Mouse (Mus musculus) forebrain, embryonic 12.5 days (tissue): ENCODE results near the gene Rhox2c. TPM values are rescaled to one million over a fixed set of nuclear protein-coding genes. Genes with fewer than 3 reads are reported as not detected.
"Not testable (repeated sequence)": the region's sequence is repeated elsewhere in the genome, so short reads cannot be mapped to it uniquely, and the experiment has no call there.

ENCODE experiments used
- ATAC-seq: fragments of 200-750 bp; cut with Nextera tagmentation; 2 replicates; pipeline ENCODE4 v1.8.0; 2017; ENCODE audit warnings: moderate TSS enrichment; ENCODE audit not compliant: low FRiP score
- H3K27ac ChIP-seq: fragments of 300-500 bp; sonication (generic); 2 replicates; pipeline ENCODE4 v1.5.1; 2016; ENCODE audit warnings: mild to moderate bottlenecking
- H3K27me3 ChIP-seq: fragments of 300-500 bp; sonication (generic); 2 replicates; pipeline ENCODE4 v1.6.1; 2016; ENCODE audit warnings: mild to moderate bottlenecking
- H3K36me3 ChIP-seq: fragments of 300-500 bp; sonication (generic); replicated peaks from 2 replicates; pipeline ENCODE4 v1.6.1; 2016; ENCODE audit warnings: mild to moderate bottlenecking
- H3K4me1 ChIP-seq: fragments of 300-500 bp; sonication (generic); 2 replicates; pipeline ENCODE4 v1.6.1; 2016
- H3K4me2 ChIP-seq: fragments of 300-500 bp; sonication (generic); 2 replicates; pipeline ENCODE4 v1.6.1; 2016; ENCODE audit warnings: mild to moderate bottlenecking, moderate library complexity
- H3K4me3 ChIP-seq: fragments of 300-500 bp; sonication (generic); replicated peaks from 2 replicates; pipeline ENCODE4 v1.5.1; 2016; ENCODE audit warnings: mild to moderate bottlenecking
- H3K9ac ChIP-seq: fragments of 300-500 bp; sonication (generic); 2 replicates; pipeline ENCODE4 v1.6.1; 2016; ENCODE audit warnings: mild to moderate bottlenecking
- H3K9me3 ChIP-seq: fragments of 300-500 bp; sonication (generic); 2 replicates; pipeline ENCODE4 v1.6.1; 2016
- WGBS: fragments of 180-500 bp; shearing (Covaris S2); methylation state at CpG from one replicate; pipeline ENCODE4 v1.1.7; 2016; 5-methylcytosine and 5-hydroxymethylcytosine counted together
- polyA plus RNA-seq: library from polyadenylated mRNA; unstranded; fragments of >200 nt; fragmentation: Nextera tagmentation; extraction: Ambion mirVana; gene quantifications from 2 replicates; pipeline ENCODE4 v1.2.1, GENCODE M21; 2016

Rhox2c gene
- 0.54 and 0.70 TPM in 2 replicates for polyA plus RNA-seq

DNA sequence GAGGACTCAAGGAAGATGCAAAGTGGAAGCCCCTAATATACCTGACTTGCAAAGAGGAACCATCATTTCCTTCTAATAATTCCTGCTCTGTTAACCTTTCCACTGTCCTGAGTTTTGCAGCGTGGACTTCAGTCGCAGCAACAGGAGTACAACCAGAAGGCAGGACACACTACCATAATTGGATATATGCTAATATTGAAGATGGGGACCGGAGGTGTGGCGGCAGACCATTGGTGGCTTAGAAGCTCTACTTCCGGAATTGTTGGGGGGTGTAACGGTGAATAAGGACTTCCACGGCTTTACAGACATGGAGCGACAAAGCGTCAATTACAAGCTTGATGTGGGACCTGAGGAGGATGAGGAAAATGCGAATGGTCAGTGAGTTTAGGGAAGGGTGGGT lies at the start of gene Rhox2c:
Gene Rhox2c (plus strand): TSS at position 301 of the 400 bp plus-strand sequence.
- H3K36me3 ChIP-seq, ATAC-seq, H3K27me3 ChIP-seq, H3K4me2 ChIP-seq, H3K9me3 ChIP-seq, H3K9ac ChIP-seq, H3K4me3 ChIP-seq, H3K4me1 ChIP-seq, H3K27ac ChIP-seq: not testable (repeated sequence)
- WGBS, result 97% methylated on average over 7 of the region's 10 CpGs

DNA sequence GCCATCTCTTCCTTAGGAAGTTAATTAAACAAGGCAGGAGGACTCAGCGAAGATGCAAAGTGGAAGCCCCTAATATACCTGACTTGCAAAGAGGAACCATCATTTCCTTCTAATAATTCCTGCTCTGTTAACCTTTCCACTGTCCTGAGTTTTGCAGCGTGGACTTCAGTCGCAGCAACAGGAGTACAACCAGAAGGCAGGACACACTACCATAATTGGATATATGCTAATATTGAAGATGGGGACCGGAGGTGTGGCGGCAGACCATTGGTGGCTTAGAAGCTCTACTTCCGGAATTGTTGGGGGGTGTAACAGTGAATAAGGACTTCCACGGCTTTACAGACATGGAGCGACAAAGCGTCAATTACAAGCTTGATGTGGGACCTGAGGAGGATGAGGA lies 41.7 kb upstream of the Rhox2c start, which contains the start of gene Rhox2b:
Gene Rhox2b (plus strand): TSS at position 301 of the 400 bp plus-strand sequence.
- H3K36me3 ChIP-seq, H3K4me1 ChIP-seq, H3K27ac ChIP-seq, ATAC-seq, H3K4me3 ChIP-seq, H3K4me2 ChIP-seq, H3K9me3 ChIP-seq, H3K27me3 ChIP-seq, H3K9ac ChIP-seq: not testable (repeated sequence)
- WGBS, result no CpG with 5 or more reads among the region's 9 CpGs

DNA sequence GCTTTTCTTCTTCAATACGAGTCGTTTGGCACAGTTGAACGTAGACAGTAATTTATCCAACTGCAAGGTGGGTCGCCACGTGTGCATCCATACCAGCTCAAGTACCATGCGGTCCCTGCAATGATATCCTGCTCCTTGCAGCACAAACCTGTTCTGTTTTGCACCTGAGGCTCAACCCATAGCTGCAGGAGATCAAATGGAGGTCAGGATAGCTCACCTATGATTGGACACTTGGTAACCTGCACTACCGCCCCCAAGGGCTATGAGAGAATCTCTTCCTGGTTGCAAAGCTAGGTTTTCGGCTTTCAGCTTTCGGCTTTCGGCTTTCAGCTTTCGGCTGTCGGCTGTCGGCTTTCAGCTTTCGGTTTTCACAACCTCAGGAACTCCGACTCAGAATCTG lies 21.3 kb upstream of the Rhox2c start, which contains the start of gene Rhox4b:
Gene Rhox4b (plus strand): TSS at position 301 of the 400 bp plus-strand sequence.
- H3K36me3 ChIP-seq, H3K9ac ChIP-seq, H3K4me1 ChIP-seq, H3K4me2 ChIP-seq, H3K9me3 ChIP-seq, ATAC-seq, H3K4me3 ChIP-seq, H3K27ac ChIP-seq, H3K27me3 ChIP-seq: not testable (repeated sequence)
- WGBS, result 87% methylated on average over 14 of the region's 15 CpGs

DNA sequence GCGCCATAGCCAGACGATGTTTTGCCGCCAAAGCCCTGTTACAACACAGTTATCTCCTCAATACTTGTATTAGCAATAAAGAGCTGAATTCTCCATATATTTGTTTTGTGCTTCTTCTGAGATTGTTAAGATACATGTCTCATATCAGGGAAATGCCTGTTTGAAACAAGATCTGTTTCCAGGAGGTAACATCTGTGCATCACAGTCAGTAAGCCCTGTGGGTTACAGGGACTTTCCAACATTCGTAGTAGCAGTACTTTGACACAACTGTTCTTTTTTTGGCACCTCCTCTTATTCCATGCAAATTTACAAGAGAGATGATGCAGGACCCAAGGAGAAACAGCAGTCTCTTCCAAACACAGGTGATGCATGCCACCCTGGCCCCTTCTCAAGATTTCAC lies 4.8 kb downstream of the Rhox2c start, which contains the start of gene Rhox3c:
Gene Rhox3c (plus strand): TSS at position 301 of the 400 bp plus-strand sequence.
- H3K4me2 ChIP-seq, H3K9ac ChIP-seq, H3K9me3 ChIP-seq, H3K27ac ChIP-seq, H3K36me3 ChIP-seq, H3K27me3 ChIP-seq, H3K4me1 ChIP-seq, H3K4me3 ChIP-seq, ATAC-seq: not testable (repeated sequence)
- WGBS, result 96% methylated on average over 3 of the region's 4 CpGs

DNA sequence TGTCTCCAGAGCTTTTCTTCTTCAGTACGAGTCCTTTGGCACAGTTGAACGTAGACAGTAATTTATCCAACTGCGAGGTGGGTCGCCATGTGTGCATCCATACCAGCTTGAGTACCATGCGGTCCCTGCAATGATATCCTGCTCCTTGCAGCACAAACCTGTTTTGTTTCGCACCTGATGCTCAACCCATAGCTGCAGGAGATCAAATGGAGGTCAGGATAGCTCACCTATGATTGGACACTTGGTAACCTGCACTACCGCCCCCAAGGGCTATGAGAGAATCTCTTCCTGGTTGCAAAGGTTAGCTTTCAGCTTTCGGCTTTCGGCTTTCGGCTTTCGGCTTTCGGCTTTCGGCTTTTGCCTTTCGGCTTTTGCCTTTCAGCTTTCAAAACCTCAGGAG lies 26.6 kb downstream of the Rhox2c start, which contains the start of gene Rhox4c:
Gene Rhox4c (plus strand): TSS at position 301 of the 400 bp plus-strand sequence.
- WGBS, result 93% methylated on average over 14 of the region's 14 CpGs

DNA sequence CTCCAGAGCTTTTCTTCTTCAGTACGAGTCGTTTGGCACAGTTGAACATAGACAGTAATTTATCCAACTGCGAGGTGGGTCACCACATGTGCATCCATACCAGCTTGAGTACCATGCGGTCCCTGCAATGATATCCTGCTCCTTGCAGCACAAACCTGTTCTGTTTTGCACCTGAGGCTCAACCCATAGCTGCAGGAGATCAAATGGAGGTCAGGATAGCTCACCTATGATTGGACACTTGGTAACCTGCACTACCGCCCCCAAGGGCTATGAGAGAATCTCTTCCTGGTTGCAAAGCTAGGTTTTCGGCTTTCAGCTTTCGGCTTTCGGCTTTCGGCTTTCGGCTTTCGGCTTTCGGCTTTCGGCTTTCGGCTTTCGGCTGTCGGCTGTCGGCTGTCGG lies 60.6 kb downstream of the Rhox2c start, which contains the start of gene Rhox4d:
Gene Rhox4d (plus strand): TSS at position 301 of the 400 bp plus-strand sequence.
- WGBS, result 96% methylated on average over 17 of the region's 18 CpGs
- not testable (repeated sequence) for H3K36me3 ChIP-seq, H3K4me1 ChIP-seq, H3K27ac ChIP-seq, ATAC-seq, H3K9ac ChIP-seq, H3K4me2 ChIP-seq, H3K9me3 ChIP-seq, H3K4me3 ChIP-seq, H3K27me3 ChIP-seq

More for the DNA sequence above, 26.6 kb downstream of the Rhox2c start, which contains the start of gene Rhox4c:
- H3K9ac ChIP-seq, ATAC-seq, H3K27me3 ChIP-seq, H3K9me3 ChIP-seq, H3K4me3 ChIP-seq, H3K4me2 ChIP-seq, H3K36me3 ChIP-seq, H3K4me1 ChIP-seq, H3K27ac ChIP-seq: not testable (repeated sequence)

Other genes starting within 250 kb of the Rhox2c start
- not detected in 2 replicates for gene Gm9, start 242.6 kb upstream of the Rhox2c start, polyA plus RNA-seq
- not detected in 2 replicates for gene Rhox1, start 231.4 kb upstream of the Rhox2c start, polyA plus RNA-seq
- not detected in 2 replicates for gene Rhox2a, start 208.7 kb upstream of the Rhox2c start, polyA plus RNA-seq
- gene Rhox3a, start 203.8 kb upstream of the Rhox2c start, polyA plus RNA-seq, result not detected in 2 replicates
- gene Rhox4a, start 188.3 kb upstream of the Rhox2c start, polyA plus RNA-seq, result not detected in 2 replicates
- gene Rhox3a2, start 73.7 kb upstream of the Rhox2c start, polyA plus RNA-seq, result not detected in 2 replicates
- 0.69 TPM in 1 of 2 replicates, not detected in the other for gene Rhox4a2, start 62.8 kb upstream of the Rhox2c start, polyA plus RNA-seq
- gene Rhox2b, start 41.6 kb upstream of the Rhox2c start, polyA plus RNA-seq, result not detected in 2 replicates
- gene Rhox4b, start 21.2 kb upstream of the Rhox2c start, polyA plus RNA-seq, result 0.24 and 0.27 TPM in 2 replicates
- gene Rhox3c, start 4.9 kb downstream of the Rhox2c start, polyA plus RNA-seq, result not detected in 2 replicates
- gene Rhox4c, start 26.7 kb downstream of the Rhox2c start, polyA plus RNA-seq, result not detected in 2 replicates
- not detected in 2 replicates for gene Rhox2d, start 39.7 kb downstream of the Rhox2c start, polyA plus RNA-seq
- gene Rhox4d, start 60.7 kb downstream of the Rhox2c start, polyA plus RNA-seq, result not detected in 2 replicates
- not detected in 2 replicates for gene Rhox2e, start 76.8 kb downstream of the Rhox2c start, polyA plus RNA-seq
- not detected in 2 replicates for gene Rhox3e, start 88.3 kb downstream of the Rhox2c start, polyA plus RNA-seq
- gene Rhox4e, start 103.7 kb downstream of the Rhox2c start, polyA plus RNA-seq, result not detected in 2 replicates
- gene Rhox2f, start 117.7 kb downstream of the Rhox2c start, polyA plus RNA-seq, result 0.41 TPM in 1 of 2 replicates, not detected in the other
- not detected in 2 replicates for gene Rhox3f, start 127.3 kb downstream of the Rhox2c start, polyA plus RNA-seq
- not detected in 2 replicates for gene Rhox4f, start 154.0 kb downstream of the Rhox2c start, polyA plus RNA-seq
- gene Rhox3g, start 174.9 kb downstream of the Rhox2c start, polyA plus RNA-seq, result not detected in 2 replicates
- gene Rhox2g, start 189.8 kb downstream of the Rhox2c start, polyA plus RNA-seq, result not detected in 2 replicates
- not detected in 2 replicates for gene Rhox4g, start 197.6 kb downstream of the Rhox2c start, polyA plus RNA-seq
- gene Rhox3h, start 215.1 kb downstream of the Rhox2c start, polyA plus RNA-seq, result not detected in 2 replicates
- not detected in 2 replicates for gene Rhox2h, start 219.6 kb downstream of the Rhox2c start, polyA plus RNA-seq